ENCODE assay signal across 17 mouse cellular contexts in genomic region chr15:27588087-27588826, GRCm38 (mm10). TPM values are rescaled to one million over a fixed set of nuclear protein-coding genes. Genes with fewer than 3 reads are reported as not detected.
DNase-seq lines count a peak whose midpoint lies in the region; TF ChIP-seq lines count a peak whose summit lies in the region.
"Had no signal": no experiment of that assay in that cellular context is flagged by ENCODE, and none has a peak within 500 bp of the region (broad histone marks: within the 10 kb centered on the region; RNA-seq: fewer than 3 reads in every experiment).

No protein-coding gene starts in this region.

- peak overlapping the region; percentile 65 for H3K27ac ChIP-seq in layer of hippocampus, adult 2 months
- H3K27ac ChIP-seq: embryonic facial prominence, embryonic 12.5 days; limb, embryonic 15.5 days; neural tube, embryonic 13.5 days had no signal

- no peak for TF ChIP-seq POLR2A in brain, embryonic 14.5 days (IDR thresholded peaks at IDR 0.05; ENCODE audit: borderline replicate concordance, extremely low read depth, insufficient read depth, insufficient read length, poor library complexity, severe bottlenecking)

- H3K4me3 ChIP-seq in layer of hippocampus, adult 2 months: no peak overlapping the region
- H3K4me3 ChIP-seq: embryonic facial prominence, embryonic 12.5 days; limb, embryonic 15.5 days; neural tube, embryonic 13.5 days had no signal

- DNase-seq in cerebellum, postnatal 14 days: peak; percentile 43 to 44
- no peak for DNase-seq in cerebellum, adult 18-20 months
- no peak for DNase-seq in layer of hippocampus, adult 2 months (ENCODE audit: low spot score in 2 of 2)
- DNase-seq in layer of hippocampus, adult 18-20 months (ENCODE audit: low spot score in 2 of 2): no peak
- DNase-seq in B cell, adult 2 months: peak; percentile 28 to 33
- DNase-seq in brain, embryonic 14.5 days (ENCODE audit: low read depth): peak; percentile 58
- no peak for DNase-seq in right cerebral cortex, postnatal 4 days
- DNase-seq in urinary bladder, postnatal 36 days (ENCODE audit: low spot score in 2 of 2): no peak
- DNase-seq: gastrocnemius, postnatal 36 days; heart, postnatal 10 days; kidney, adult 2 months; kidney, postnatal 14 days; layer of hippocampus, adult 9-11 months; lung, postnatal 14 days had no signal

- no peak for TF ChIP-seq CTCF in layer of hippocampus, adult 2 months (conservative IDR thresholded peaks at IDR 0.05)
- no peak for TF ChIP-seq CTCF in brain, embryonic 14.5 days (IDR thresholded peaks at IDR 0.05; ENCODE audit: borderline replicate concordance, extremely low read depth, insufficient read depth, insufficient read length)

RNA-seq across cellular contexts. Expression of gene Otulin, which starts 42.2 kb away (rescaled TPM):
- 10 to 100 TPM; 19.4 to 23.1 TPM for total RNA-seq in layer of hippocampus, adult 2 months (2021)
- total RNA-seq in layer of hippocampus, adult 18-20 months (2021): 10 to 100 TPM; 20.7 to 21.4 TPM
- polyA plus RNA-seq in brain, embryonic 14.5 days (2012; rRNA removed): 23.7 and 24.2 TPM in 2 replicates

Comparison
In these comparisons a context has a peak if more than half of its experiments do, and no peak if none do; other contexts are left out.
1. DNase-seq: peak in cerebellum, postnatal 14 days (2 of 2), B cell, adult 2 months (2 of 2) and brain, embryonic 14.5 days (single experiment); none in cerebellum, adult 18-20 months (0 of 2), layer of hippocampus, adult 2 months (0 of 2), layer of hippocampus, adult 18-20 months (0 of 2), right cerebral cortex, postnatal 4 days (single experiment) and urinary bladder, postnatal 36 days (0 of 2).